Mouse (Mus musculus) liver, embryonic 14 days (tissue): Measurements from ENCODE around the gene Uprt. TPM values are rescaled to one million over a fixed set of nuclear protein-coding genes. Genes with fewer than 3 reads are reported as not detected.

Source experiments
- polyA plus RNA-seq: library from polyadenylated mRNA; depleted of rRNA; stranded (reverse); fragments of >200 nt; gene quantifications from 2 replicates; pipeline ENCODE4 v1.2.3, GENCODE M21; 2012; rRNA removed

Gene Uprt
- polyA plus RNA-seq: 0.69 and 0.75 TPM in 2 replicates

DNA sequence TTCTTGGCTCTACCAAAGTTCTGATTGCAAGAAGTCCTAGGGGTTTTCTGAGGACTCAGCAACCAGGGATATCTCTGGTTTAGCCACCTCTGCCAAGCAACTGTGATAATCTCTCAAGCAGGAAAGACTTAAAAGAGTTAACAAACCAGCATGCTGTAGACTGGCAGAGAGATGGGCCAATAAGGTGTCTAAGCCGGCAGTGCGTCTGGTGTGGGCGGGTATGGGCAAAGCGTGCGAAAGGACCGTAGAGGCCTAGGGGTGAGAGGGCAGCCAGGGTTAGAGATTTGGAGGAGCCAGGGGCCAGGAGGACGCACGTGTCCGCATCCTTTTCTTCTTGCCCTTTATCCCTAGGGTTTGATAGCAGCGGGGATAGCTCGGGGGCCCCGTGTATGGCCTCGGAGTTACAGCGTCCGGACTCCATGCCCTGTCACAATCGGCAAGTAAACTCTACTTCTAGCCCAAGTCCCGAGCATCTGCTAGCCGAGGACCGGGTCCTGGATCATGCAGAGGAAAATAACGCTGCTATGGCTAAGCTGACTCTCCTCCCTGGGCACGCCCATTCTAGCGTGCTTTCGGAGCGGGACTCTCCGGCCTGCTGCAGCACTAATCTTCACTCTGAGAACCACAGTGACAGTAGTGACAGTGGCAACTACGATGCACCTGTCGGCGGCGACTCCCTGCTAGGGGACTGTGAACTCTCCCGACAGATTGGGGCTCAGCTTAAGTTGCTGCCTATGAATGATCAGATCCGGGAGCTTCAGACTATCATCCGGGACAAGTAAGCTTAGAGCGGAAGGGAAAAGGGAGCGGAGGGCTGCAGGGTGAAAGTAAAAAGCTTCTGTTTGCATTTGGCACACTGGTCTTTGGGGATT lies at the start of gene Uprt:
Gene Uprt, plus strand, starts transcription at position 247 of the 872 bp plus-strand sequence.

Other genes with a start within 250 kb of the Uprt start
- gene Abcb7, start 69.0 kb upstream of the Uprt start, polyA plus RNA-seq: 6.0 and 7.5 TPM in 2 replicates
- gene Zdhhc15, start 188.2 kb downstream of the Uprt start, polyA plus RNA-seq: 1.1 TPM in 2 replicates